ENCODE assay signal across 15 mouse cellular contexts in genomic region chr7:130188108-130188507, GRCm38 (mm10).
"Had no signal": no experiment of that assay in that cellular context is flagged by ENCODE, and none has a peak within 500 bp of the region (broad histone marks: within the 10 kb centered on the region; RNA-seq: fewer than 3 reads in every experiment).

No protein-coding gene starts in this region.

- H3K4me1 ChIP-seq: liver, embryonic 13.5 days; megakaryocyte, embryonic 14.5 days had no signal

- H3K27me3 ChIP-seq: limb, embryonic 13.5 days; liver, embryonic 13.5 days; megakaryocyte, embryonic 14.5 days had no signal

- DNase-seq: kidney, adult 2 months; kidney, postnatal 25 days; layer of hippocampus, adult 9-11 months; left cerebral cortex, postnatal 4 days; liver, embryonic 13.5 days; lung, adult 2 months; lung, postnatal 36 days; midbrain, embryonic 14.5 days; thymus, postnatal 25 days had no signal

- H3K27ac ChIP-seq: kidney, postnatal 0 days; layer of hippocampus, adult 2 months; left cerebral cortex, adult 2 months; liver, embryonic 13.5 days had no signal

- H3K9me3 ChIP-seq: limb, embryonic 13.5 days; liver, embryonic 13.5 days had no signal

- H3K4me2 ChIP-seq: limb, embryonic 13.5 days; liver, embryonic 13.5 days; midbrain, embryonic 11.5 days had no signal

- H3K4me3 ChIP-seq: layer of hippocampus, adult 2 months; left cerebral cortex, adult 2 months; limb, embryonic 13.5 days; liver, embryonic 13.5 days; megakaryocyte, embryonic 14.5 days had no signal

- H3K9ac ChIP-seq: limb, embryonic 13.5 days; liver, embryonic 13.5 days had no signal
